Mouse (Mus musculus) right cerebral cortex, postnatal 25 days (tissue): ENCODE data around the gene Ugt1a9.

ENCODE experiments used
- DNase-seq: peaks from one replicate; pipeline ENCODE4 v3.0.0; 2022

Ugt1a9 gene

GRCm38 (mm10) chr1:88186325-88186935 lies 115.8 kb downstream of the Ugt1a9 start:
- DNase-seq = no peak

DNA sequence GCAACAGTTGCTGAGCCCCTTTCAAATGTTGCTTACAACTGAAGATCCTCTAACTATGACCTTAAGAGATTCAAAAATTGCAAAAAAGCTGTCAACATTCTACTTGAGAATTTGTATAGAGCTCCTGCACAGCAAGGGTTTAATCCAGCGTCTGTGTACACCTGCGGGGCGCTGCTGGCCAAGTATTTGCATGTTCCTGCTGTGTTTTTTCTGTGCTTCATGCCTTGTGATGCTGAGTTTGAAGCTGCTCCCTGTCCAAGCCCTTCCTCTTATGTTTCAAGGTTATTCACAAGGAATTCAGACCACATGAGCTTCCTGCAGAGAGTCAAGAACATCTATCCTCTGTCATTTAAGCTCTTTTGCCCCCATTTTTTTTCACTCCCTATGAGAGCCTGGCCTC lies 121.5 kb downstream of the Ugt1a9 start:
- no peak for DNase-seq

DNA sequence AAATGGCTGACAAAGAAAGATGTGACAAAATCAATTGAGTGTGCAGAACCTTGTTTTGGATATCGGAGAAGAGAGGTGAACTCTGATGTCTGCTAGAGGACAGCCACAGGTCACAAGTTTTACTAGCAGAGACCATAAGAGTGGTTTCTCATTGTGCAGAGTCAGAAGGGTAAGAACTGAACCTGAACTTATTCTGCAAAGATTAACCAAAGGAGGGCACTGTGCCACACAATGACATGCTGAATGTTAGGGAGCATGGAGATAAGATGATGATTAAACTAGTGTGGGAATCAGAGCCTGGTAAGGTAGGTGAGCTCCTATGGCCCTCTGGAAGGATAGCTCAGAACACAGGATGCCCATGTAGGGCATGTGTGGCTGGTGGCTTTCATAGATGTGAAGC lies 125.1 kb downstream of the Ugt1a9 start:
- no peak for DNase-seq

- no peak for DNase-seq
Measured at GRCm38 (mm10) chr1:88197443-88197842, 126.8 kb downstream of the Ugt1a9 start.

DNA sequence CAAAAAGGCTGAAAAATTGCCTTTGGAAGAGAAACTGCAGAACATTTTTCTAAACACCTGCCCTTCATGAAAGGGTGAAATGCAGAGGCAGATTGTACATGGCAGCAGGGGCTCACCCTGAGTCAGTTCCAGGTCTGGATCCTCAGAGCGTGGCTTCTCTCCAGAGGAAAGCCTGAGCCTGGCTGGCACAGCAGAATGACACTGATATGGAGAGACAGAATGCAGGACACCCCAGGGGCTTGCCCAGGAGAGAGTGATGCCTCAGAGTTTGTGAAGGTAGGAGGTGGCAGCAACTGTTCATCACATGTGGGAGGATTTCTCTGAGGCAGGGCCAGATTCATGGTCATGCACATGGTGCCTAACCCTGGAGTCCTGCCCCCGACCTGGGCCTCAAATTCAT lies 129.4 kb downstream of the Ugt1a9 start:
- no peak for DNase-seq

DNA sequence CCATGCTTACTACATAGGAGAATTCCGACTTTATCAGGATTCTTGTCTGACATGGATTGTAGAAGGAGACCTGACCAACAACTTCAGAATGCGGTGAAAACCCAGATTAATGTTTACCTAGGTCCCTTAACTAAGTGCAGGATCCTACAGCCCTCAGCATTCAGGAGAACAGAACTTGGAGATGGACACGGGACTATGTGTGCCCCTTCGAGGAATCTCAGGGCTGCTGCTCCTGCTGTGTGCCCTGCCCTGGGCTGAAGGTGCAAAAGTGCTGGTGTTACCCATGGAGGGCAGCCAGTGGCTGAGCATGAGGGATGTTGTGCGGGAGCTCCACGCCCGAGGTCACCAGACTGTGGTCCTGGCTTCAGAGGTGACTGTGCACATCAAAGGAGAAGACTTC lies 129.9 kb downstream of the Ugt1a9 start, which contains the start of gene Ugt1a2:
Gene Ugt1a2, plus strand, starts transcription at position 146 of the 400 bp plus-strand sequence.
- no peak for DNase-seq

DNA sequence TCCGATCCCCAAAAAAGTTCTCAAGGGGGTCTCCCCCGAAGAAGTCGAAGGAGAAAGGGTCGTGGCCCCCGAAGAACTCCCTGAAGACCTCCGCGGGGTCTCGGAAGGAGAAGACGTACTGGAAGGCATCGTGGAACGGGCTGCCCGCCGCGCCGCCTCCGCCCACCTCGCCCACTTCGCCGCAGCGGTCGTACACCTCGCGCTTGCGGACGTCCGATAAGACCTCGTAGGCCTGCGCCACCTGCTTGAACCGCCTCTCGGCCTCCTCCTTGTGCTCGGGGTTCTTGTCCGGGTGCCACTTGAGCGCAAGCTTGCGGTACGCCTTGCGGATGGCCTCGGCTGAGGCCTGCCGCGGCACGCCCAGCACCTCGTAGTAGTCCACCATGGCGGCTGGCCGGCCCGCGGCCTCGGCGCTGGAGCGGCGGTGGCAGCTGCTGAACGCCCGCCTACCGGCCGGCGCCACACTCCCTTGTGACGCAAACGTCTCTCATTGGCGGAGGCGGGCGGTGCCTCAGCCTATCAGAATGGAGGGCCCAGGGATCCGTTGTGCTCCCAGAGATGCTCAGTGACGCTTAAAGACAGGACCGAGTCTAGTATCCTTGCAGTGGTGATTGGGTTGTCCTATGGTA lies 134.8 kb downstream of the Ugt1a9 start, which contains the start of gene Dnajb3:
Gene Dnajb3, minus strand, starts transcription at position 489 of the 629 bp plus-strand sequence.
- DNase-seq = peak; percentile 89

DNA sequence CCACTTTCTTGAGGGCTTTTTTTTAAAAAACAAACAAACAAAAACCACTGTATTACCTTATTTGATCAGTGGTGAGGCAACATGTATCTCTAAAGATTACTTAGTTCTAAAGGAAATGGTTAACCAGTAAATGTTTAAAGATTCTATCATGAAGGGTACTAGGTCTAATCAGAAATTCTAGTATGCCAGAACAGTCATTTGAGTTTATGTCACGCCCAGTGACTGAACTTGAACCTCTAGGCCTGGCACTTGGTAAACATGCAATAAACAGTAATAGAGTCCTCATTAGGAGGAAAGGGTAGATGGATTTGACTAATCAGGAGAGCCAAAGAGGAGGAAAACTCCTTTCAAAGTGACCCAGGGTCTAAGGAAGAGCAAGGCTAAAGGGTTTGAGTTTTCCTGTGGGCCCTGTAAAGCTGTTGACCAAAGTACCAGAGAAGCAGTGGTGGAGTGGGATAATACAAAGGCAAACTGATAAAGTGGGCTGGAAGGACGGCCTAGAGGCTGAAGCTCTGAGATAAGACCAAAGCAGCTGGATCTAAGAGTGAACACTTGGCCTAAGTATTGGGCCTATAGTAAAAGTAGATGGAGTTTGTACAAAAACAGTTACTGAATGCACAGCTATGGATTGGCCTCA lies 136.4 kb downstream of the Ugt1a9 start:
- DNase-seq = no peak

DNA sequence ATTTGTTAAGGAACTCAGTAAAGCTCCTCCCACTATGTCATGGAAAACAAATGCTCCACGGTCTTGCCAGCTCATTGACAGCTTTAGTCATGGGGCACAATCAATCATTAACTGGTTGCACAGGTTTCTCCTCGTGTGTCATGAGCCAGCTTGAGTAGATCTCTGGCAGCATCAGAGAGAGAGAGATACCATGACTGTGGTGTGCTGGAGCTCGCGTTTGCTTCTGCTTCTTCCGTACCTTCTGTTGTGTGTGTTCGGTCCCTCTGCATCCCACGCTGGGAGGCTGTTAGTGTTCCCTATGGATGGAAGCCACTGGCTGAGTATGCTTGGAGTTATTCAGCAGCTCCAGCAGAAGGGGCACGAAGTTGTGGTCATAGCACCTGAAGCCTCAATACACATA lies 141.2 kb downstream of the Ugt1a9 start, which contains the start of gene Ugt1a1:
Gene Ugt1a1, plus strand, starts transcription at position 148 of the 400 bp plus-strand sequence.
- DNase-seq = no peak

DNA sequence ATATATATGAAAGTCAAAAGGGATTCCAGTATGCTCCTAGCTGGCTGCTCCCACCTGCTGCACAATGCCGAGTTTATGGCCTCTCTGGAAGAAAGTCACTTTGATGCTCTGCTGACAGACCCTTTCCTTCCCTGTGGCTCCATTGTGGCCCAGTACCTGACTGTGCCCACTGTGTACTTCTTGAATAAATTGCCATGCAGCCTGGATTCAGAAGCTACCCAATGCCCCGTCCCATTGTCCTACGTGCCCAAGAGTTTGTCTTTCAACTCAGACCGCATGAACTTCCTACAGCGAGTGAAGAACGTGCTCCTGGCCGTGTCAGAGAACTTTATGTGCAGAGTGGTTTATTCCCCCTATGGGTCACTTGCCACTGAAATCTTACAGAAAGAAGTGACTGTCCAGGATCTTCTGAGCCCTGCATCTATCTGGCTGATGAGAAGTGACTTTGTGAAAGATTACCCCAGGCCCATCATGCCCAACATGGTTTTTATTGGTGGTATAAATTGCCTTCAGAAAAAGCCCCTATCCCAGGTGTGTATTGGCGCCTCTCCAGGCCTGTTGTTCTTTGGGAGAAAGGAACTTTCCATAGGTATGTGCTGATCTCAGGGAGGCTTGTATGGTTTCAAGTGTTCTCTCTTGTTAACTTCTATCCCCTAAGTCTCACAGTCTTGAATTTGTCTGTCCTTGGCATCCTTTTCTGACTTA lies 141.9 kb downstream of the Ugt1a9 start:
- DNase-seq = no peak

GRCm38 (mm10) chr1:88213061-88213460 lies 142.5 kb downstream of the Ugt1a9 start:
- no peak for DNase-seq

DNA sequence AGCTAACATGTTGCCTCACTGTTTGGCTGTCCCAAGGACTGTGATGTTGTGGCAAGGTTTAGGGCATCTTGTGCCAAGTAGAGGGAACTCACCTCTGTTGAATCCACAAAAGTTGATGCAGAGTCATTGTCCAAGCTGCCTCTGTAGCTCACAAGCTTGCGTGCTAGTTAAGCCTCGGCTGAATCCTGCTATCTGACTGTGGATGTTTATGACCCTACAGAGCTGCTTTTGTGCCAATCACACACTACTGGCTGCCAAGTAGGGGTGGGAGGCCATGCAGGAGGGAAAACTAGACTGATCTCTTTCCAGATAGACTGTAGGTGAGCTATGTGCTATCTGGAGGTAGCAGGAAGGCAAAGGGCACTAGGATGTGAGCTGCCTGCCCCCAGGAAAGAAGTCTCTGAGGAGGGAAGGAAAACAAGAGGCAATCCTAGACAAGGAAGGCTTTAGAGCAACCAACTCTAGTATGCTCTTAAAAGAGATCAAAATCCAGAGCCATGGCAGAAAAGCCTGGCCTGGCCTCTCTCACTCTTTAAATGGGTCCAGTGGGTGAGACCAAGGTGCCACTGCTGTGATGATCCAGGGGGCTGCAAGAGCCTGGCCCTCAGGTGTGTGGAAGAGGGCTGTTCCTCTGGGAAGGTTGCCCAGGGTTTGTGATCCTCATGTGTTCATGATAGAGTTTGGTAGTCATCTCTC lies 143.3 kb downstream of the Ugt1a9 start:
- DNase-seq = no peak

GRCm38 (mm10) chr1:88214462-88214952 lies 143.9 kb downstream of the Ugt1a9 start:
- no peak for DNase-seq

GRCm38 (mm10) chr1:88215466-88216380 lies 145.1 kb downstream of the Ugt1a9 start:
- no peak for DNase-seq

DNA sequence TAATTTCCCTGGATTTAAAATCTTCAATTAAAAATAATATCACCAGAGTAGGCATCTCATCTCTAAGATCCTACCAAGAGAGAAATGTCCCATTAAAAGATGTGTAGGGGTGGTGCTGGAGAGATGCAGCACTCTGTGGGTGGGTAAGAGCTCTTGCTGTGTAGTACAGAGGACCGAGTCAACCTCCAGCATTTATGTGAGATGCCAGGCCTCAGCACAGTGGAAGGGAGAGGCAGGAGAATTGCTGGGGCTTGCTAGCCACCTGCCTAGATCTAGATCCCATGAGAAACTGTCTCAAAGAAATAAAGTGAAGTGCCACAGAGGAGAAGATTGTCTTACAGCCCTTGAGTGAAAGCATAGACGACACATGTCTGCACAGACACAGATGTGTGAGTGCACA lies 146.0 kb downstream of the Ugt1a9 start:
- DNase-seq = no peak

GRCm38 (mm10) chr1:88217144-88217543 lies 146.5 kb downstream of the Ugt1a9 start:
- DNase-seq = no peak

DNA sequence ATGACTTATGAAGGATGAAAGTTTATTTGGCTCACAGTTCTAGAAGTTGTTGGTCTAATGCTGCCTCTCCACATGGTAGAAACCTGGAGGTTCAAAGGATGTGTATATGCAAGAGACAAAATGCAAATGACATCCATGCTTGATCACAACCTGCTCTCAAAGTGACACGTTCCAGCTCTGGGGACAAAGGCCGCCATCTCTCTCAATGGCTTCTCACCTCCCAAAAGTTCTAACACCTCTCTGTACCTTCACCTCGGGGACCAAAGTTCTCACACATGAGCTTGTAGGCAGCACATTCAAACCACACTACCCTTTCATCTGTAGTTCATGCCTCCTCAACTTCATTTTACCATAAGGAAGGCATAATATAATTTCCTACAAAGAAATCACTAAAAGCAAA lies 147.0 kb downstream of the Ugt1a9 start:
- DNase-seq = no peak

GRCm38 (mm10) chr1:88218051-88218450 lies 147.5 kb downstream of the Ugt1a9 start:
- DNase-seq = no peak

GRCm38 (mm10) chr1:88218591-88218990 lies 148.0 kb downstream of the Ugt1a9 start:
- DNase-seq = no peak

DNA sequence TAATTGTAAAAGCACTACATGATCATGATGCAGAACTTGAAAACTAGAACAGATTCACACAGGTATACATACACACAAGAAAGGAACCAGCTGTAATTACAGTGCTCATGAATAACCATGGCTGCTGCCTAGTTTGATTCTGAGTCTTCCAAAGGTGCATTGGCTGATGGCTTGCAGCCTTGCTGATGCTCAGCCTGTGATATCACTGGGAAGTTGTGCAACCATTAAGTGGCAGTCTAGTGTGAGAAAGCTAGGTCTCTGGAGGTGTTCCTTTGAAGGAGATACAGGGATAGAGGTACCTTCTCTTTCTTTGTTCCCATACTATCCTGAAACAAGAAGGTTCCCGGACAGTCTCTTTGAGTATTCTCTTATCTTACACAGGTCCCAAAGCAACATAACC lies 148.5 kb downstream of the Ugt1a9 start:
- DNase-seq = no peak

GRCm38 (mm10) chr1:88220336-88220735 lies 149.7 kb downstream of the Ugt1a9 start:
- DNase-seq = peak; percentile 5

GRCm38 (mm10) chr1:88222216-88222615 lies 151.6 kb downstream of the Ugt1a9 start:
- no peak for DNase-seq
